ENCODE assay signal across 29 mouse cellular contexts in the genomic region with DNA sequence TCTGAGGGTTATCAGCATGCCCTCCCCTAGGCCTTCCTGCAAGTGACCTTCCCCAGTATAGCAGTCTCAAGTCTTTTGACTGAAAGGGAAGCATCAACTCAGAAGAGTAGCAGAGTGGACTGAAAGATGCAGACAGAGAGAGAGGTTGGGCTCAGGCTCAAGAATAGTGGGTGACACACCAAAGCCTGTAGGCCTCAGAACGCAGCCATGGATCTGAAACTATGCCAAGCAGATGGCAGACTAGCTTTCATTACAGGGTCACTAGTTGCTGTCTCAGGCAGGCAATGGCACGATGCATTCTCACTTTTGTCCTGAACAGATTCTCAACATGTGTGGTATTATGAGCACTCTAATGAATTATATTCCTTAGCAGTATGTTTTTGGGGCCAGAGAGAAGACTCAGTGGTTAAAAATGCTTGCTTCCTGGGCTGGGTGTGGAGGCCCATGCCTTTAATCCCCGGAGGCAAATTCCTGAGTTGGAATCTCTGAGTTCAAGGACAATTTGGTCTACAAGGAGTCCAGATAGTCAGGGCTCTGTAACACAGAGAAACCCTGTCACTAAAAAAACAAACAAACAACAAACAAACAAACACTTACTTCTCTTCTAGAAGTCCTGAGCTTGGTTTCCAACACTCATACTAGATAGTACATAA. TPM values are rescaled to one million over a fixed set of nuclear protein-coding genes. Genes with fewer than 3 reads are reported as not detected.
DNase-seq lines count a peak whose midpoint lies in the region; TF ChIP-seq lines count a peak whose summit lies in the region.
"Had no signal": no experiment of that assay in that cellular context is flagged by ENCODE, and none has a peak within 500 bp of the region (broad histone marks: within the 10 kb centered on the region; RNA-seq: fewer than 3 reads in every experiment).

No protein-coding gene starts in this region.

- DNase-seq in heart, adult 11 months, result peak; percentile 71
- DNase-seq in heart, adult 18-20 months, result no peak
- DNase-seq in NIH3T3 (ENCODE audit: low read depth) (peak; percentile 38), ZHBTc4 (ENCODE audit: low read depth, low spot score) (peak; percentile 59), MN1 (ENCODE audit: low spot score) (no peak)
- DNase-seq in thymus, adult 2 months, result no peak
- DNase-seq in urinary bladder, postnatal 25 days (ENCODE audit: low spot score), result no peak
- DNase-seq: adrenal gland, adult 8-10 months; adrenal gland, postnatal 14 days; adrenal gland, postnatal 36 days; cerebellum, adult 11-12 months; cerebellum, adult 2 months; cerebellum, adult 9-10 months; cerebellum, postnatal 10 days; cerebellum, postnatal 25 days had no signal

- H3K4me1 ChIP-seq in thymus, adult 2 months (replicated peaks; ENCODE audit: control insufficient read depth, insufficient read depth, low read length), result peaks cover 2% of the 10 kb centered on the region; the same call in 1 of the 2 replicates
- H3K4me1 ChIP-seq: embryonic facial prominence, embryonic 10.5 days; embryonic facial prominence, embryonic 12.5 days; forebrain, embryonic 10.5 days; forebrain, embryonic 12.5 days had no signal

- no peaks in the 10 kb centered on the region for H3K27me3 ChIP-seq in thymus, adult 2 months (ENCODE audit: control insufficient read depth, insufficient read depth, low read length)
- H3K27me3 ChIP-seq: embryonic facial prominence, embryonic 12.5 days; forebrain, embryonic 12.5 days; Patski had no signal

- no peak for TF ChIP-seq CTCF in thymus, adult 2 months (IDR thresholded peaks at IDR 0.05; ENCODE audit: borderline replicate concordance, control insufficient read depth, extremely low read depth, insufficient read depth, low read length, poor library complexity)

- no peak overlapping the region for H3K27ac ChIP-seq in thymus, adult 2 months (ENCODE audit: control insufficient read depth, insufficient read depth, low read length)
- H3K27ac ChIP-seq: embryonic facial prominence, embryonic 10.5 days; embryonic facial prominence, embryonic 12.5 days; forebrain, embryonic 10.5 days; forebrain, embryonic 12.5 days had no signal

- no peak overlapping the region for H3K4me3 ChIP-seq in thymus, adult 2 months (ENCODE audit: control insufficient read depth, insufficient read depth, low read length)
- H3K4me3 ChIP-seq: embryonic facial prominence, embryonic 10.5 days; embryonic facial prominence, embryonic 12.5 days; erythroblast, embryonic 14.5 days; forebrain, embryonic 10.5 days; forebrain, embryonic 12.5 days had no signal

- no peak for TF ChIP-seq POLR2A in thymus, adult 2 months (IDR thresholded peaks at IDR 0.05; ENCODE audit: control insufficient read depth, extremely low read depth, insufficient read depth, low read length, poor library complexity)

- H3K36me3 ChIP-seq in thymus, adult 2 months (ENCODE audit: control insufficient read depth, insufficient read depth, low read length), result peaks cover 56% of the 10 kb centered on the region

- 97% methylated on average over 3 of the region's 3 CpGs for WGBS in thymus, adult 2 months

RNA-seq across cellular contexts. Expression of a gene that starts 6.5 kb away (rescaled TPM):
- total RNA-seq in heart, adult 18-20 months (2021), result 10 to 100 TPM; 37.9 to 38.8 TPM
- polyA plus RNA-seq in thymus, adult 2 months (2012; rRNA removed), result 124 and 160 TPM in 2 replicates

RNA-seq across cellular contexts. Expression of a gene that starts 7.6 kb away (rescaled TPM):
- 1 to 10 TPM; 5.2 to 6.5 TPM for total RNA-seq in heart, adult 18-20 months (2021)
- polyA plus RNA-seq in thymus, adult 2 months (2012; rRNA removed), result 51.1 and 56.1 TPM in 2 replicates

RNA-seq across cellular contexts. Expression of a gene that starts 21.9 kb away (rescaled TPM):
- total RNA-seq in heart, adult 18-20 months (2021), result not detected
- polyA plus RNA-seq in thymus, adult 2 months (2012; rRNA removed), result not detected in 2 replicates
- total RNA-seq: adrenal gland, adult 8-10 months; adrenal gland, postnatal 14 days; adrenal gland, postnatal 36 days; ES-E14; MEL had no signal
- polyA plus RNA-seq: activated CD4-positive, CD25-positive, alpha-beta regulatory T cell, adult 4 months; C2C12; cerebellum, adult 2 months; cortical plate, adult 2 months; embryonic facial prominence, embryonic 12.5 days; embryonic facial prominence, embryonic 14.5 days; erythroblast, embryonic 14.5 days; forebrain, embryonic 12.5 days; forebrain, embryonic 14.5 days; frontal cortex, adult 2 months had no signal

Comparison
In these comparisons a context has a peak if more than half of its experiments do, and no peak if none do; other contexts are left out.
1. DNase-seq: peak in heart, adult 11 months (single experiment), NIH3T3 (single experiment) and ZHBTc4 (single experiment); none in heart, adult 18-20 months (0 of 2), thymus, adult 2 months (single experiment), urinary bladder, postnatal 25 days (single experiment) and MN1 (single experiment).